Mouse (Mus musculus) forebrain, embryonic 10.5 days (tissue): ENCODE data around the gene Pla2g2d. TPM values are rescaled to one million over a fixed set of nuclear protein-coding genes. Genes with fewer than 3 reads are reported as not detected.
A peak's percentile ranks its signal among the peaks of the same experiment; 100 is the strongest.

Source experiments
- DNase-seq: peaks from one replicate; pipeline ENCODE4 v3.0.0-alpha.2; 2017; ENCODE audit warnings: low spot score; ENCODE audit errors: extremely low spot score
- H3K27ac ChIP-seq: fragments of 300-500 bp; sonication (generic); 2 replicates; pipeline ENCODE4 v1.5.1; 2016; ENCODE audit warnings: mild to moderate bottlenecking
- H3K27me3 ChIP-seq: fragments of 300-500 bp; sonication (generic); 2 replicates; pipeline ENCODE4 v1.6.1; 2016; ENCODE audit warnings: mild to moderate bottlenecking; ENCODE audit not compliant: poor library complexity, severe bottlenecking
- H3K36me3 ChIP-seq: fragments of 300-500 bp; sonication (generic); replicated peaks from 2 replicates; pipeline ENCODE4 v1.6.1; 2016; ENCODE audit warnings: mild to moderate bottlenecking, moderate library complexity
- H3K4me1 ChIP-seq: fragments of 300-500 bp; sonication (generic); 2 replicates; pipeline ENCODE4 v1.6.1; 2016
- H3K4me3 ChIP-seq: fragments of 300-500 bp; sonication (generic); 2 replicates; pipeline ENCODE4 v1.5.1; 2016; ENCODE audit warnings: mild to moderate bottlenecking, moderate library complexity
- H3K9me3 ChIP-seq: fragments of 300-500 bp; sonication (generic); 2 replicates; pipeline ENCODE4 v1.6.1; 2016; ENCODE audit warnings: mild to moderate bottlenecking, moderate library complexity
- WGBS: fragments of 180-500 bp; shearing (Covaris S2); methylation state at CpG from one replicate; pipeline ENCODE4 v1.1.7; 2016; 5-methylcytosine and 5-hydroxymethylcytosine counted together
- polyA plus RNA-seq: library from polyadenylated mRNA; unstranded; fragments of >200 nt; fragmentation: Nextera tagmentation; extraction: Ambion mirVana; gene quantifications from 2 replicates; pipeline ENCODE4 v1.2.1, GENCODE M21; 2016

Gene Pla2g2d
- 0.15 TPM in 1 of 2 replicates, not detected in the other for polyA plus RNA-seq

DNA sequence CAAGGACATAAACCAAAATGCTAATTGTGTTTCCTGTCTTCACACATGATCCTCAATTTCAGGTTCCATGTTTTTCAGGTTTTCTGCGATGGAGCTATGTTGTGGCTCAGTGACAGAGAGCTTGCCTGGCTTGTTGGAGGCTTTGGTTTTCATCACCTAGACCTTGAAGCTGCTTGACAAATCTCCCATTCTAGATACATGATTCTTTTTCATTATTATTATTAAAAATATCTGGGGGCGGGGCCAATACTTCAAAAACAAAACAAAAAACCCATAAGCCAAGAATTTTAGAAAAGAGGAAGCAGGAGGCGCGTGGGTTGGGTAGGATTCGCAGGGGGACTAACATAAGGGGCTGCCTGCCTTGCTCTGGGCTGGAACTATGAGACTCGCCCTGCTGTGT lies at the start of gene Pla2g2d:
Gene Pla2g2d (plus strand): TSS at position 301 of the 400 bp plus-strand sequence.
- Histone ChIP-seq H3K27ac (no peak within 1 kb of the TSS), H3K4me3 (no peak within 1 kb of the TSS), H3K27me3 (no peaks in the 10 kb centered on the region), H3K4me1 (peaks cover 10% of the 10 kb centered on the region), H3K9me3 (no peaks in the 10 kb centered on the region), H3K36me3 (no peaks in the 10 kb centered on the region)
- no peak for DNase-seq
- 88% methylated on average over 6 of the region's 6 CpGs for WGBS

GRCm38 (mm10) chr4:138725751-138726150 lies 49.8 kb upstream of the Pla2g2d start:
- no peaks in the 10 kb centered on the region for H3K36me3 ChIP-seq
- no peak for DNase-seq
- peak overlapping the region; percentile 84 for H3K27ac ChIP-seq
- peaks cover 40% of the 10 kb centered on the region for H3K4me1 ChIP-seq
- H3K27me3 ChIP-seq = peaks cover 73% of the 10 kb centered on the region
- 87% methylated on average over 5 of the region's 5 CpGs for whole genome bisulfite sequencing
- no peaks in the 10 kb centered on the region for H3K9me3 ChIP-seq
- H3K4me3 ChIP-seq = no peak overlapping the region

GRCm38 (mm10) chr4:138729018-138729703 lies 46.4 kb upstream of the Pla2g2d start:
- peak; percentile 60 for DNase-seq
- H3K9me3 ChIP-seq = no peaks in the 10 kb centered on the region
- no peaks in the 10 kb centered on the region for H3K36me3 ChIP-seq
- H3K4me1 ChIP-seq = peaks cover 29% of the 10 kb centered on the region
- no peak overlapping the region for H3K4me3 ChIP-seq
- peaks cover 71% of the 10 kb centered on the region for H3K27me3 ChIP-seq
- H3K27ac ChIP-seq = no peak overlapping the region
- WGBS = 35% methylated on average over 9 of the region's 9 CpGs

DNA sequence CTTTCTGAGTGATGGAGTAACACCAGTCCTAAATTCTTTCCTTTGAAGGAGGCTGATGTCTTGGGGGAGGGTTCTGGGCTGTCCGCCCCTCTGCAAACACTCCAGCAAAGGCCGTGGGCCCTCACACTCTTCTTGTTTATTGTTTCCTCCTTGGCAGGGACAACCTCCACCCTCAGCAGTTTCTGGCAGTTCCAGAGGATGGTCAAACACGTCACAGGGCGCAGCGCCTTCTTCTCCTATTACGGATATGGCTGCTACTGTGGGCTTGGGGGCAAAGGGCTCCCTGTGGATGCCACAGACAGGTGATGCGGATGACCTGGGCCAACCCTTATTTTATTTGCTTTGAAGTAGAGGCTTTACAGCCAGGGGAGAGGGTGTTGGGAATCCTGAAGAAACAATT lies 41.4 kb upstream of the Pla2g2d start:
- H3K36me3 ChIP-seq = no peaks in the 10 kb centered on the region
- no peak for DNase-seq
- no peak overlapping the region for H3K27ac ChIP-seq
- peaks cover 30% of the 10 kb centered on the region for H3K4me1 ChIP-seq
- no peaks in the 10 kb centered on the region for H3K9me3 ChIP-seq
- 82% methylated on average over 7 of the region's 7 CpGs for WGBS
- peaks cover 28% of the 10 kb centered on the region for H3K27me3 ChIP-seq
- H3K4me3 ChIP-seq = no peak overlapping the region

- Histone ChIP-seq H3K27ac (no peak overlapping the region), H3K27me3 (peaks cover 26% of the 10 kb centered on the region), H3K4me1 (peaks cover 30% of the 10 kb centered on the region), H3K36me3 (no peaks in the 10 kb centered on the region), H3K4me3 (no peak overlapping the region), H3K9me3 (no peaks in the 10 kb centered on the region)
- DNase-seq = no peak
- WGBS = 94% methylated on average over 4 of the region's 4 CpGs
Observed at GRCm38 (mm10) chr4:138734863-138735262, 40.7 kb upstream of the Pla2g2d start.

DNA sequence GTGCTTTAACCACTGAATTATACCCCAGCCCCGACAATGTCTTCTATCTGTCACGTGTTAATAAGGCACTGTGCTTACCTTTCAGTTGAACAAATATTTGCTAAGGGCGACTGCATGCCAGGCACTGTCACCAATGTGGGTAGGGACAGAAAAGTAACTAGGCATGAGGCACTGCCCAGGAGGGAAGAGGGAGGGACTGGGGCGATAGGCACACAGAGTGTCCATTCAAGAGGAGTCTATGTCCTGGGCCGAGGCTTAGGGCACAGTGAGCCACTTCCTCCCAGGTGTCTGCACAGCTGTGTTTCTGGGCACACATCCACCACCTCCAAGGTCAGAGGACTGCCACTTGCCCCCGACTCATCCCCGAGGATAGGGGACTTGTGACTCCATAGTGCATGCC lies 38.5 kb upstream of the Pla2g2d start, which contains the start of gene Ubxn10:
Gene Ubxn10 (minus strand): TSS at position 137 of the 400 bp plus-strand sequence.
- DNase-seq = no peak
- H3K27me3 ChIP-seq = peaks cover 16% of the 10 kb centered on the region
- no peaks in the 10 kb centered on the region for H3K36me3 ChIP-seq
- 0 out of 2 replicates have a peak within 1 kb of the TSS, but pooled peaks have one; percentile 20 for H3K27ac ChIP-seq
- no peak within 1 kb of the TSS for H3K4me3 ChIP-seq
- no peaks in the 10 kb centered on the region for H3K9me3 ChIP-seq
- peaks cover 37% of the 10 kb centered on the region for H3K4me1 ChIP-seq
- 75% methylated on average over 7 of the region's 7 CpGs for WGBS

DNA sequence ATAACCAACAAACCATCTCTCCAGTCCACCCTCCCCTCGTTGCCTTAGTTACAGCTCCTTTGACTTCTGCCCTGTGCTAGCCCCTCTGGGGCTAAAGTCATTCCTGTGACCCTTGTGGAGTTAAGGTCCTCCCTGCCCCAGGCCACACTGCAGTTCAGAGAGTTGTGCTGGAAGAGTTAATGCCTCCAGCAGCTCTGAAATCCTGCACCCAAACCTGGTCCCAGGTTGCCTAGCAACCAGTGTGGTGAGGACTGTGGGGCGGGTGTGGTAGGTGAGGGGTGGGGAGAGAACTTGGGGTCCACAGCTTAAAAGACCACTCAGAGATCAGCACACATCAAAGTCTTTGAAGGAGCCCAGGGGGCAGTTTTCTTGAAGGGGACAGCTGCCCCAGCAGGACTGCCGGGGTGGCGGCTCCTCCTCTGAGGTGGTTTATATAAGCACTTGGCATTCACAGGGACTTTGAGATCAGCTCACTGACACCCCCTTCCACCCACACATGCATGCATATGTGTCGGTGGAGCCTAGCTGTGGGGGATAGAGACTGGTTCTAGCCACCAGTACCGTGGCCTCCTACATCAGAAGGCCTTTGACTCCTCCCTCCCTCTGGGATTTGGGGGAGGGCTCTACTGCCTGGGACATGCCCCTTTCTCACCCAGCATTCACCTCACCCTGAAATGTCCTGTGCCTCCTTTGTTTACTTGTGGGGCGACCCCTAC lies 36.2 kb upstream of the Pla2g2d start:
- Histone ChIP-seq H3K36me3 (no peaks in the 10 kb centered on the region), H3K27ac (peak overlapping the region; percentile 44), H3K27me3 (peaks cover 17% of the 10 kb centered on the region), H3K4me3 (no peak overlapping the region), H3K9me3 (no peaks in the 10 kb centered on the region), H3K4me1 (peaks cover 51% of the 10 kb centered on the region)
- DNase-seq = peak; percentile 21
- 21% methylated on average over 7 of the region's 7 CpGs for WGBS

- 65% methylated on average over 4 of the region's 4 CpGs for WGBS
- peak overlapping the region; percentile 25; the same call in 1 of the 2 replicates for H3K27ac ChIP-seq
- H3K27me3 ChIP-seq = peaks cover 16% of the 10 kb centered on the region
- no peak for DNase-seq
- peaks cover 33% of the 10 kb centered on the region for H3K4me1 ChIP-seq
- H3K9me3 ChIP-seq = no peaks in the 10 kb centered on the region
- no peaks in the 10 kb centered on the region for H3K36me3 ChIP-seq
- H3K4me3 ChIP-seq = no peak overlapping the region
Observed at GRCm38 (mm10) chr4:138745884-138746283, 29.7 kb upstream of the Pla2g2d start.

DNA sequence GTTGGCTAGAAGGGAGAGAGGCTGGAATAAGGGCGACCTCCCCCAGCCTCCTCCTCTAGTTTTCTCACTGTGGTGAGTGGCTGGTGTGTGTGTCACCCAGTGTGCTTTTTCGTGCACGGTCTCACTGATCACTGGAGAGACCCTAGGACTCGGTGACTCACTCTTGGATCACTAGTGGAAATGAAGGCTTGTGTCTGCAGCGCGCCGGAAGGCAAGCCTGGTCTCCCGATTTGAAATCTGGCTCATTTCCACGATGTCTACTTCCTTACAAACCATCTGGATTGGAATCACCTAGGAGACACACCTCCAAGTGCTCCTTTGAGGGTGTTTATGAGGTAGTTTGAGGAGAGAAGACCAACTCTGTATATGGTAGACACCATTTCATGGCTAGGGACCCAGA lies 28.7 kb upstream of the Pla2g2d start:
- Histone ChIP-seq H3K4me3 (no peak overlapping the region), H3K36me3 (no peaks in the 10 kb centered on the region), H3K4me1 (peaks cover 28% of the 10 kb centered on the region), H3K9me3 (no peaks in the 10 kb centered on the region), H3K27me3 (peaks cover 6% of the 10 kb centered on the region), H3K27ac (no peak overlapping the region)
- WGBS = 89% methylated on average over 9 of the region's 9 CpGs
- DNase-seq = no peak

DNA sequence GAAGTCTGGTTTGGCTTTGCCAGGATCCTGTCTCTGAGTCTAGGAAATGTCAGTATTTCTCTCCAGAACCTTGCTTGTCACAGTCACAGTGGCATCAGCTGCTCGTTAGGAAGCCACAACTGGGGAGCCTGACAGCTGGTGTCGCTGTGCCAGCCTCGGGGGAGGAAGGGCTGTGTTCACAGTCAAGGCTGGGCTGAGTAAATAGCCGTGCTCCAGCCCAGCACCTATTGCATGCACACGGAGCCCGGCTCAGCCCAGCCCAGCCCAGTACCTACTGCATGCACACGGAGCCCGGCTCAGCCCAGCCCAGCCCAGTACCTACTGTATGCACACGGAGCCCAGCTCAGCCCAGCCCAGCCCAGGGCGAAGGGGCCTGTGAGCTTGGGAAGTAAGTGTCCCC lies 27.7 kb upstream of the Pla2g2d start:
- peaks cover 18% of the 10 kb centered on the region for H3K4me1 ChIP-seq
- WGBS = 77% methylated on average over 10 of the region's 10 CpGs

DNA sequence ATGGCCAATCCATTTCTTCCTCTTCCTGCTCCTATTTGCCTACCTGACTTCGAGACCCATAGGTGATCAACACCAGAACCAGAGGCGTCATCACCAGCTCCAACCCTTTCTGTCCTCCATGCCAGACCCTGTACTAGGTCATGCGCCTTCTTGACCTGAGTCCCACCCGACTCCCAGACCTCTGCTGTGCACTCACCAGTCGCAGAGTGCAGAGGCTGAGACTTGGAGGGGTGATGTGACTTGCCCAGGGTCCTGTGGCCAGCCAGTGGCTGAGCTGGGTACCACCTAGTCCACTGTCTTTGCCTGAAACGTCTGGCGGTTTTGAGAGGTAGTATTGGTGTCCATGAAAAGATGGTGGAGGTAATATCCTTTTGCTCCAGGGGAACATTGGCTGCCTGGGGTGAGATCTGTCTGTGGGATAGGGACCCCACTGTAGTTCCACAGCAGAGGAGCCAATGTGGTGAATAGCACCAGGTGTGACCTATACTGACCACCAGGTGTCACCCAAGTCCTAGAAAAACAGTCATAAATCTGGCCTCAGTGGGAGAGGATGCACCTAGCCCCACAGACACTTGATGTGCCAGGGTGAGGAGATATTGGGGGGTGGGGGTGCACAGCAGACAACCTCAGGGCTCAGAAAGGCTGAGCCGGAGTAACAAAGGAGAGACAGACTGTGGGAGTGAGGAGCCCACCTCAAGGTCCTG lies 27.0 kb upstream of the Pla2g2d start:
- Histone ChIP-seq H3K27me3 (no peaks in the 10 kb centered on the region; the same call in 1 of the 2 replicates), H3K36me3 (no peaks in the 10 kb centered on the region), H3K4me3 (no peak overlapping the region), H3K4me1 (peaks cover 12% of the 10 kb centered on the region), H3K27ac (no peak overlapping the region), H3K9me3 (no peaks in the 10 kb centered on the region)
- WGBS = 59% methylated on average over 8 of the region's 8 CpGs
- DNase-seq = peak; percentile 38

More for the DNA sequence above, 27.7 kb upstream of the Pla2g2d start:
- Histone ChIP-seq H3K36me3 (no peaks in the 10 kb centered on the region), H3K4me3 (no peak overlapping the region), H3K27ac (no peak overlapping the region), H3K27me3 (no peaks in the 10 kb centered on the region; the same call in 1 of the 2 replicates), H3K9me3 (no peaks in the 10 kb centered on the region)
- DNase-seq = no peak

DNA sequence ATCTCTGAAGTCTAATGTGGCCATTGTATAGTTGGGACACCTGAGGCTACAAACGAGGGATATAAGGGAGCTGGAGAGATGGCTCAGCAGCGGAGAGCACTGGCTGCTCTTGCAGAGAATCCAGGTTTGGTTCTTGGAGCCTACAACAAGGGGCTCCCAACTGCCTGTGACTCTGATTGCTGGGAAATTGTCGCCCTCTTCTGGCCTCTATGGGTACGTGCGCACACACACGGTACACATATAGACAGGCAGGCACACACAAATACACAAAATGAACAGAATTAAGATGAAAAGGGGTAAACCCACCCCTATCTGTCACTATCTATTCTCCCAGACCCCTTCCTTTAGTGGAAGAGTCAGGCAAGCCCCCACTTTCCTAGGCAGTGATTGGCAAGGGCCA lies 22.9 kb upstream of the Pla2g2d start:
- Histone ChIP-seq H3K27me3 (no peaks in the 10 kb centered on the region), H3K4me1 (peaks cover 1% of the 10 kb centered on the region; the same call in 1 of the 2 replicates), H3K9me3 (no peaks in the 10 kb centered on the region), H3K27ac (no peak overlapping the region), H3K36me3 (no peaks in the 10 kb centered on the region), H3K4me3 (no peak overlapping the region)
- WGBS = 91% methylated on average over 6 of the region's 6 CpGs
- DNase-seq = no peak
